Mouse (Mus musculus): ENCODE data around the gene Gm44503. TPM values are rescaled to one million over a fixed set of nuclear protein-coding genes. Genes with fewer than 3 reads are reported as not detected.

Gm44503 gene
- polyA plus RNA-seq, 1 experiment from 2014 or later = not detected

- no peak overlapping the region for H3K4me3 ChIP-seq (ENCODE audit: low read depth, low read length)
- 97% methylated on average over 2 of the region's 2 CpGs for WGBS
- H3K9me3 ChIP-seq (replicated peaks; ENCODE audit: control insufficient read depth, low read length, poor library complexity, severe bottlenecking) = no peaks in the 10 kb centered on the region
- no peak overlapping the region for H3K27ac ChIP-seq (ENCODE audit: low read length)
- H3K36me3 ChIP-seq (ENCODE audit: control insufficient read depth, insufficient read depth, low read length) = no peaks in the 10 kb centered on the region
- no peaks in the 10 kb centered on the region for H3K27me3 ChIP-seq (ENCODE audit: control insufficient read depth, insufficient read depth, low read depth, low read length)
- H3K4me2 ChIP-seq (ENCODE audit: low read length) = no peak overlapping the region
- ATAC-seq = no peak
- H3K9ac ChIP-seq (ENCODE audit: low read depth, low read length) = no peak overlapping the region
- H3K4me1 ChIP-seq (ENCODE audit: control insufficient read depth, insufficient read depth, low read length) = peaks cover 12% of the 10 kb centered on the region
Measured at GRCm38 (mm10) chr9:73047906-73048305, 89.3 kb downstream of the Gm44503 start.

DNA sequence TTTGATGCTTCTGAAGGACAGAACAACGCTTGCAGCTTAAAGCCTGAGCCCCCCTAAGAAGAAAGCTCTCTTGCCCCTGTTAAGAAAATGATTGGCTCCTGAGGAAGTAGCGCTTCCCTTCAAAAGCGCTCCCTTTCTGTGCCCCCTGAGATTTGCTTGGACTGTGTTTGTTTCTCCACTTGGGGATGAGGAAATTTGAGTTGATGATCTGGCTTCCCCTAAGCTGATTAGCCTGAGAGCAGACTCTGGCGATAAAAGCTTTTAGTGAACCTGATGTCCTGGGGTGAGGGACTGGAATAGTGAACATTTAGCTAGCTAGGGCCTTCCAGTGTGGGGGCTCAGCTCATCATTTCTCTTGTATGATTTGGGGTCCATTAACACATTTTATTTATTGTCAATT lies 90.3 kb downstream of the Gm44503 start:
- Histone ChIP-seq H3K27me3 (ENCODE audit: control insufficient read depth, insufficient read depth, low read depth, low read length) (no peaks in the 10 kb centered on the region), H3K36me3 (ENCODE audit: control insufficient read depth, insufficient read depth, low read length) (no peaks in the 10 kb centered on the region), H3K27ac (ENCODE audit: low read length) (no peak overlapping the region), H3K9me3 (replicated peaks; ENCODE audit: control insufficient read depth, low read length, poor library complexity, severe bottlenecking) (no peaks in the 10 kb centered on the region), H3K4me1 (ENCODE audit: control insufficient read depth, insufficient read depth, low read length) (peaks cover 12% of the 10 kb centered on the region), H3K4me2 (ENCODE audit: low read length) (no peak overlapping the region), H3K4me3 (ENCODE audit: low read depth, low read length) (no peak overlapping the region), H3K9ac (ENCODE audit: low read depth, low read length) (no peak overlapping the region)
- no peak for ATAC-seq
- WGBS = 6% methylated on average over 4 of the region's 4 CpGs

DNA sequence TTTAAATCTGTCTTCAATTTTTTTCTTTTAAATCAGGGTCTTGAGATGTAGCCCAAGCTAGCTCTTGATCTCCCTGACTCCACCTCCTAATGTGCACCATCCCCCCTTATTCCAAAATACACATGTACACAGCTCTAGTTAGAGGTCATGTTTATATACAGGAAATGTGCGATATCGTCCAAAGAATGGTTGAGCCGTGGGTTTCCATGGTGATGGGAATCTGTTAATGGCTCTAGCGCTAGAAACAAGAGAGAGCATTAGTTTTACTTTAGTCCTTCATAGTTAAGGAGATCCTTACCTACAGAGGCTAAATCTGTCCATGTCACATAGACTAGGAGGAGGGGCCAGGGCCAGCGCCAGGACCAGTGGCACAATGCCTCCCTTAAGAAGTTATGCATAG lies 91.2 kb downstream of the Gm44503 start:
- Histone ChIP-seq H3K4me2 (ENCODE audit: low read length) (no peak overlapping the region), H3K36me3 (ENCODE audit: control insufficient read depth, insufficient read depth, low read length) (no peaks in the 10 kb centered on the region), H3K4me3 (ENCODE audit: low read depth, low read length) (no peak overlapping the region), H3K9me3 (replicated peaks; ENCODE audit: control insufficient read depth, low read length, poor library complexity, severe bottlenecking) (no peaks in the 10 kb centered on the region), H3K27me3 (ENCODE audit: control insufficient read depth, insufficient read depth, low read depth, low read length) (no peaks in the 10 kb centered on the region), H3K27ac (ENCODE audit: low read length) (no peak overlapping the region), H3K9ac (ENCODE audit: low read depth, low read length) (no peak overlapping the region), H3K4me1 (ENCODE audit: control insufficient read depth, insufficient read depth, low read length) (peaks cover 10% of the 10 kb centered on the region)
- no peak for ATAC-seq
- WGBS = 52% methylated on average over 5 of the region's 5 CpGs

- Histone ChIP-seq H3K4me3 (ENCODE audit: low read depth, low read length) (no peak overlapping the region), H3K27me3 (ENCODE audit: control insufficient read depth, insufficient read depth, low read depth, low read length) (no peaks in the 10 kb centered on the region), H3K4me2 (ENCODE audit: low read length) (no peak overlapping the region), H3K27ac (ENCODE audit: low read length) (no peak overlapping the region), H3K36me3 (ENCODE audit: control insufficient read depth, insufficient read depth, low read length) (no peaks in the 10 kb centered on the region), H3K9me3 (replicated peaks; ENCODE audit: control insufficient read depth, low read length, poor library complexity, severe bottlenecking) (no peaks in the 10 kb centered on the region), H3K9ac (ENCODE audit: low read depth, low read length) (no peak overlapping the region), H3K4me1 (ENCODE audit: control insufficient read depth, insufficient read depth, low read length) (peaks cover 10% of the 10 kb centered on the region)
- ATAC-seq = no peak
- WGBS = 47% methylated on average over 8 of the region's 8 CpGs
Measured at GRCm38 (mm10) chr9:73050606-73051005, 92.0 kb downstream of the Gm44503 start.

DNA sequence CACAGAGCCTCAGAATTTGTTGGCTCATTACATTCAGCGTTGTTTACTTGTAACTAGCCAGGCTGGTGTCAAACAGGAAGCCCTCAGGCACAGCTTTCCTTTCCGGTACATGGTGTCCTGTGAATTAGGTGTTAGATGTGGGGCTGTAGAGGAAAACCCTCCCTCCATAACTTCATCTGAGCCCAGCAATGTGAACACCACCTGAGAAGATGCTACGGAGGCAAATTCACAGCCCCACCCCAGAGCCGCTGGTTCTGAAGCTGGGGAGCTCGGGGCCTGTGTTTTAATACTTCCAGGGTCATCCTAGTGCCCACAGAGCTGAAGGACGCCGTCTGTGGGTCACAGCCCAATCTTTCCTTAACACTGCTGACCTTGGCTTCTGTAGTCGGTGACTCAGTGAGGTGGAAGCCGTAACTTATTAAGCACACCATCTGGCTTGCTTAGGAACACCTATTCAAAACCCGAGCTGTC lies 96.8 kb downstream of the Gm44503 start:
- no peak overlapping the region for H3K4me2 ChIP-seq (ENCODE audit: low read length)
- no peaks in the 10 kb centered on the region for H3K9me3 ChIP-seq (replicated peaks; ENCODE audit: control insufficient read depth, low read length, poor library complexity, severe bottlenecking)
- no peaks in the 10 kb centered on the region for H3K36me3 ChIP-seq (ENCODE audit: control insufficient read depth, insufficient read depth, low read length)
- WGBS = 67% methylated on average over 10 of the region's 10 CpGs
- no peaks in the 10 kb centered on the region for H3K27me3 ChIP-seq (ENCODE audit: control insufficient read depth, insufficient read depth, low read depth, low read length)
- H3K4me1 ChIP-seq (ENCODE audit: control insufficient read depth, insufficient read depth, low read length) = peaks cover 4% of the 10 kb centered on the region; the same call in 1 of the 2 replicates
- no peak overlapping the region for H3K4me3 ChIP-seq (ENCODE audit: low read depth, low read length)
- ATAC-seq = no peak
- H3K27ac ChIP-seq (ENCODE audit: low read length) = no peak overlapping the region
- no peak overlapping the region for H3K9ac ChIP-seq (ENCODE audit: low read depth, low read length)

DNA sequence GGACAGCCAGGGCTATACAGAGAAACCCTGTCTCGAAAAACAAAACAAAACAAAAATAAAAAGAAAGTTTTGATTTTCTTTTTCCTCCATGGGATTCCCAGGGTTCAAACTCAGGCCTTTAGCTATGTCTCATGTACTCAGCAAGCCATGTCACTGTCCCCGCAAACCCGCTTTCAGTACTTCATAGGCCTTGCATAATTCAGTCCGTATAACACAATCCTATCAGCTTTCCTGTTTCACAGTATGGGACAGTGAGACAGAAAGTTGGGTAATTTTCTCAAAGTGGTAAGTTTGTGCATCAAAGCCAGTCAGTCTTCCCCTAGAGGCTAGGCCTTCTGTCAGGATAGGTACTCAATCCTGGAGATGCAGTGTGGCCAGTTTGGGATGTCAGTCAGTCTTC lies 100.6 kb downstream of the Gm44503 start:
- Histone ChIP-seq H3K4me2 (ENCODE audit: low read length) (no peak overlapping the region), H3K9ac (ENCODE audit: low read depth, low read length) (no peak overlapping the region), H3K4me3 (ENCODE audit: low read depth, low read length) (no peak overlapping the region), H3K36me3 (ENCODE audit: control insufficient read depth, insufficient read depth, low read length) (no peaks in the 10 kb centered on the region), H3K27me3 (ENCODE audit: control insufficient read depth, insufficient read depth, low read depth, low read length) (no peaks in the 10 kb centered on the region), H3K27ac (ENCODE audit: low read length) (no peak overlapping the region), H3K9me3 (replicated peaks; ENCODE audit: control insufficient read depth, low read length, poor library complexity, severe bottlenecking) (no peaks in the 10 kb centered on the region), H3K4me1 (ENCODE audit: control insufficient read depth, insufficient read depth, low read length) (0 out of 2 replicates have a peak, but pooled peaks cover 5% of the 10 kb centered on the region)
- no peak for ATAC-seq
- 88% methylated on average over 4 of the region's 4 CpGs for WGBS

DNA sequence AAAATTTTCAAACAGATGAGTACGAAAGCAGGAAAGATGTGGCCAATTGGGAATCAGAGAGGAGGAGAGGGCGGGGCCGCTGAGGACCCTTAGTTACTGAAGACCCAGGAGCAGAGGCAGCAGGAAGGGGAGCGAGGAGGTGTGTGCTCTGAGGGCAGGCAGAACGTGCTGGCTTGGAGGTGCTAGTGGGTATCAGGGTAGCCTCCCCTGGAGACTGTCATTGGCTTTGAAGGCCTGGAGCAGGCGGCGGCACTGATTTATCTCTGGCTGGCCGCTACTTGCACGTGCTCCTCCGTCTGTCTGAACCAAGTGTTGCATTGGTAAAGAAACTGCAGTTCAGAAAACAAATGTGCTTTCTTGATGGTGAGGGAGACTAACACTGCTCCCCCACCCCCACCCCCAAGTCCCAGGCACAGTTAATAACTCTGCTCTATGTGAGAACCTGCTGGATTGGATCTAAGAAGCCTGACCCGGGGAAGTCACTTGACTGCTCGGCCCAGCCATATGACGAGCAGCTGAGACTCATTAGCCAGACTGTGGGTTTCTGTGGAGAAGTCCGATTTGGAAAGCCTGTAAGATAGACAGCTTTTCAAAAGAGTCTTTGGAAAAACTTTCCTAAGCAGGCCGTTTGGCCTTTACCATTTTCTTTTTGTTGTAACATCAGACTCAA lies 105.1 kb downstream of the Gm44503 start:
- H3K4me3 ChIP-seq (ENCODE audit: low read depth, low read length) = no peak overlapping the region
- ATAC-seq = no peak
- H3K9me3 ChIP-seq (replicated peaks; ENCODE audit: control insufficient read depth, low read length, poor library complexity, severe bottlenecking) = no peaks in the 10 kb centered on the region
- no peak overlapping the region for H3K27ac ChIP-seq (ENCODE audit: low read length)
- peaks cover 12% of the 10 kb centered on the region for H3K4me1 ChIP-seq (ENCODE audit: control insufficient read depth, insufficient read depth, low read length)
- peak overlapping the region; percentile 23; the same call in 1 of the 2 replicates for H3K4me2 ChIP-seq (ENCODE audit: low read length)
- 29% methylated on average over 15 of the region's 15 CpGs for WGBS
- no peak overlapping the region for H3K9ac ChIP-seq (ENCODE audit: low read depth, low read length)
- H3K36me3 ChIP-seq (ENCODE audit: control insufficient read depth, insufficient read depth, low read length) = no peaks in the 10 kb centered on the region
- no peaks in the 10 kb centered on the region for H3K27me3 ChIP-seq (ENCODE audit: control insufficient read depth, insufficient read depth, low read depth, low read length)

Small RNAs within 50 kb of the gene (microRNA-seq; reads per million reads assigned to microRNA genes)
- gene Gm27353 = not detected

Other genes with a start within 250 kb of the Gm44503 start
- gene Prtg, start 152.0 kb upstream of the Gm44503 start, polyA plus RNA-seq (2015; fragmentation: Nextera tagmentation; extraction: Ambion mirVana) = 0.41 and 0.56 TPM in 2 replicates
- 13.5 and 14.2 TPM in 2 replicates for gene Pygo1, start 33.2 kb upstream of the Gm44503 start, polyA plus RNA-seq (2015; fragmentation: Nextera tagmentation; extraction: Ambion mirVana)
- 2.6 and 2.8 TPM in 2 replicates for gene Dyx1c1, start 67 bp upstream of the Gm44503 start, polyA plus RNA-seq (2015; fragmentation: Nextera tagmentation; extraction: Ambion mirVana)
- gene Ccpg1os, start 26.5 kb downstream of the Gm44503 start, polyA plus RNA-seq (2015; fragmentation: Nextera tagmentation; extraction: Ambion mirVana) = 24.2 and 24.9 TPM in 2 replicates
- 51.8 and 52.3 TPM in 2 replicates for gene Ccpg1, start 26.6 kb downstream of the Gm44503 start, polyA plus RNA-seq (2015; fragmentation: Nextera tagmentation; extraction: Ambion mirVana)
- gene Pigb, start 81.5 kb downstream of the Gm44503 start, polyA plus RNA-seq (2015; fragmentation: Nextera tagmentation; extraction: Ambion mirVana) = 14.9 and 18.6 TPM in 2 replicates
- gene Rab27a, start 86.0 kb downstream of the Gm44503 start, polyA plus RNA-seq (2015; fragmentation: Nextera tagmentation; extraction: Ambion mirVana) = 3.3 and 3.6 TPM in 2 replicates
- 0.24 and 0.25 TPM in 2 replicates for gene Khdc3, start 143.0 kb downstream of the Gm44503 start, polyA plus RNA-seq (2015; fragmentation: Nextera tagmentation; extraction: Ambion mirVana)
- gene Gm20509, start 143.6 kb downstream of the Gm44503 start, polyA plus RNA-seq (2015; fragmentation: Nextera tagmentation; extraction: Ambion mirVana) = not detected in 2 replicates
- gene Rsl24d1, start 154.6 kb downstream of the Gm44503 start, polyA plus RNA-seq (2015; fragmentation: Nextera tagmentation; extraction: Ambion mirVana) = 103 and 109 TPM in 2 replicates